In the genomic region with DNA sequence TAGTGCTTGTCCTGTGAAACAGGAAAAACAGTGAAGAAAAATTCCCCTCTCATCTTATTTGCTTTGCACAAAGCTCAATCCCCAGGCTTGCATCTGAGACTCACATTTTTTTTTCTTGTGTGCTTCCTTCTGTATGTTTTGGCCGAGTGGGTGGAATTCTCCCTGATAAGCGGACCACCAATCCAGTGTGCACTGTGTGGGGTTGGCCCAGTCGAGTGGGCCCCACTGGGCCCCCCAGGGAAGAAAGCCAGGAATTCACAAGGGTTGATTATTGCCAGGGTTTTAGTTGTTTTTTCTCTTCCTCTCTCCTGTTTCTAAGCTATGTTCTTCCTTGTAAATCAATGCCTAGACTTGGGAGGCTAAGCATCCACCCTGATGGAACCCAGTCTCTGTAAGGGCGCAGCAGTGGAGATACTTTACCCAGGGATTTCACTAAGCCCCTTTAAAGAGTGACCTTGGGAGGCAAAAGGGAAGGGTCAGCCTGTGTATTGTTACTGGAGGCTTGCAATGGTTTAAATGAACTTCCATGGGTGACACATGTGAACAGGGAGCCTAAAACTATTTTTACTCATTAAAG, we compare ENCODE assay signal across 16 mouse cellular contexts.
DNase-seq lines count a peak whose midpoint lies in the region; TF ChIP-seq lines count a peak whose summit lies in the region.
"Had no signal": no experiment of that assay in that cellular context is flagged by ENCODE, and none has a peak within 500 bp of the region (broad histone marks: within the 10 kb centered on the region; RNA-seq: fewer than 3 reads in every experiment).

No protein-coding gene starts in this region.

- no peaks in the 10 kb centered on the region for H3K36me3 ChIP-seq in kidney, adult 2 months (ENCODE audit: control insufficient read depth, insufficient read depth, low read length)
- H3K36me3 ChIP-seq: embryonic facial prominence, embryonic 12.5 days; G1E; limb, embryonic 15.5 days had no signal

- H3K4me3 ChIP-seq in kidney, adult 2 months (ENCODE audit: insufficient read depth, low read depth, low read length): no peak overlapping the region
- H3K4me3 ChIP-seq: embryonic facial prominence, embryonic 12.5 days; limb, embryonic 15.5 days had no signal

- no peaks in the 10 kb centered on the region for H3K27me3 ChIP-seq in kidney, adult 2 months (replicated peaks; ENCODE audit: control insufficient read depth, insufficient read depth, low read length)
- H3K27me3 ChIP-seq: embryonic facial prominence, embryonic 12.5 days; limb, embryonic 15.5 days had no signal

- DNase-seq in kidney, adult 2 months: peak; percentile 35
- DNase-seq in kidney, postnatal 36 days: no peak
- peak; percentile 23 for DNase-seq in ovary, postnatal 36 days (ENCODE audit: low spot score)
- no peak for DNase-seq in ovary, postnatal 10 days (ENCODE audit: low spot score)
- peak; percentile 63 for DNase-seq in heart, postnatal 25 days (ENCODE audit: low spot score)
- peak; percentile 11 for DNase-seq in yolk sac, embryonic 10.5 days (ENCODE audit: low spot score)
- no peak for DNase-seq in left cerebral cortex, postnatal 14 days (ENCODE audit: low spot score in 2 of 2)
- DNase-seq in layer of hippocampus, postnatal 25 days (ENCODE audit: extremely low spot score in 1 of 2, low spot score in 1 of 2): no peak
- DNase-seq: B cell, adult 2 months; cerebellum, postnatal 14 days; gastrocnemius, postnatal 25 days; spleen, adult 18-20 months; thymus, postnatal 25 days had no signal

- 62% methylated on average over 4 of the region's 4 CpGs for whole genome bisulfite sequencing in kidney, adult 2 months

- H3K4me1 ChIP-seq in kidney, adult 2 months (ENCODE audit: control insufficient read depth, insufficient read depth, low read length): peaks cover 7% of the 10 kb centered on the region; the same call in 1 of the 2 replicates

- intact Hi-C loops in heart, postnatal 25 days (cut with DNase I): loop anchor here (5.0 to 10.0 kb wide), 4 partner anchors 76 to 886 kb away; no protein-coding TSS in a partner anchor
- intact Hi-C loops in left cerebral cortex, postnatal 14 days (cut with DNase I): no loop called here

- no peak for TF ChIP-seq POLR2A in kidney, adult 2 months (IDR thresholded peaks at IDR 0.05; ENCODE audit: low read depth, low read length)

- H3K27ac ChIP-seq in kidney, adult 2 months (ENCODE audit: insufficient read depth, low read depth, low read length): peak overlapping the region; percentile 46; the same call in 1 of the 2 replicates
- H3K27ac ChIP-seq: embryonic facial prominence, embryonic 12.5 days; limb, embryonic 15.5 days had no signal

- no peak for TF ChIP-seq CTCF in kidney, adult 2 months (conservative IDR thresholded peaks at IDR 0.05; ENCODE audit: insufficient read depth, insufficient read length, low read depth, low read length)

Comparison
In these comparisons a context has a peak if more than half of its experiments do, and no peak if none do; other contexts are left out.
1. DNase-seq: peak in kidney, adult 2 months (single experiment), ovary, postnatal 36 days (single experiment), heart, postnatal 25 days (single experiment) and yolk sac, embryonic 10.5 days (single experiment); none in kidney, postnatal 36 days (0 of 2), ovary, postnatal 10 days (single experiment), left cerebral cortex, postnatal 14 days (0 of 2) and layer of hippocampus, postnatal 25 days (0 of 2).